Mouse (Mus musculus) spleen, adult 2 months (tissue): ENCODE measurements around the gene Iqgap3.

Source experiments
- CTCF ChIP-seq: fragments of 200-500 bp; IDR thresholded peaks from 2 replicates; pipeline ENCODE4 v1.5.1; 2011; ENCODE audit warnings: mild to moderate bottlenecking, inconsistent platforms; ENCODE audit not compliant: insufficient read depth, insufficient read length, insufficient replicate concordance; ENCODE audit errors: extremely low read depth
- POLR2A ChIP-seq: fragments of 200-500 bp; IDR thresholded peaks from 2 replicates; pipeline ENCODE4 v1.6.1; 2011; ENCODE audit warnings: low read depth, low read length, inconsistent platforms

DNA sequence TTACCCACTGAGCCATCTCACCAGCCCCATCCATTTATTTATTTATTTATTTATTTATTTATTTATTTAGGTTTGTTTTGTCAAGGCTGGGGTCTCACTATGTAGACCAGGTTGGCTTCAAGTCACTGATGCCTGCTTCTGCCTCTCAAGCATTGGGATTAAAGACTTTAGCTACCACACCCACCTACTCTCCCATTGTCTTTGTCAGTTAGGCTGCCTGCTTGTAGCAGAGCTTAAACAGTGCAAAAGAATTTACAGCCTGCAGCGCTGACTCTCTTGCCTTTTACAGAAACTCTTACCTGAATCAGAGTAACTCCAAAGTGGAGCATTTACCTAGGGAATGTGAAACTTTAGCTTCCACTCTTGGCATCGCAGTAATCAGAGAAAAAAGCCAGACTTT is 72.5 kb downstream of the Iqgap3 start:
- TF ChIP-seq CTCF (no peak), POLR2A (no peak)
